Mouse (Mus musculus): ENCODE results near the gene Dtl. TPM values are rescaled to one million over a fixed set of nuclear protein-coding genes. Genes with fewer than 3 reads are reported as not detected.

Dtl gene
- polyA plus RNA-seq, 2 experiments: 30.0 to 42.9 TPM

- Histone ChIP-seq H3K27me3 (ENCODE audit: control insufficient read depth, insufficient read depth, low read length) (no peaks in the 10 kb centered on the region), H3K4me3 (replicated peaks; ENCODE audit: low read length) (no peak overlapping the region), H3K4me2 (replicated peaks; ENCODE audit: low read depth, low read length, severe bottlenecking) (no peak overlapping the region), H3K27ac (replicated peaks; ENCODE audit: low read depth, low read length) (no peak overlapping the region), H3K36me3 (ENCODE audit: control insufficient read depth, insufficient read depth, low read length) (peaks cover 95% of the 10 kb centered on the region), H3K9ac (ENCODE audit: low read depth, low read length, severe bottlenecking) (no peak overlapping the region), H3K9me3 (ENCODE audit: control insufficient read depth, low read length) (no peaks in the 10 kb centered on the region), H3K4me1 (ENCODE audit: control insufficient read depth, insufficient read depth, low read length) (no peaks in the 10 kb centered on the region)
- 92% methylated on average over 12 of the region's 12 CpGs for WGBS
- ATAC-seq (ENCODE audit: low FRiP score, low read depth) (no peak), DNase-seq (ENCODE audit: low spot score) (no peak)
- TF ChIP-seq POLR2A (IDR thresholded peaks at IDR 0.05; ENCODE audit: borderline replicate concordance, extremely low read depth, insufficient read depth, insufficient read length): no peak
Measured at GRCm38 (mm10) chr1:191618067-191618766, 42.9 kb upstream of the Dtl start.

- no peak overlapping the region for H3K4me2 ChIP-seq (replicated peaks; ENCODE audit: low read depth, low read length, severe bottlenecking)
- WGBS: 89% methylated on average over 3 of the region's 3 CpGs
- no peak for ATAC-seq (ENCODE audit: low FRiP score, low read depth)
- no peaks in the 10 kb centered on the region for H3K4me1 ChIP-seq (ENCODE audit: control insufficient read depth, insufficient read depth, low read length)
- H3K36me3 ChIP-seq (ENCODE audit: control insufficient read depth, insufficient read depth, low read length): peaks cover 96% of the 10 kb centered on the region
- no peak for DNase-seq (ENCODE audit: low spot score)
- no peak for TF ChIP-seq POLR2A (IDR thresholded peaks at IDR 0.05; ENCODE audit: borderline replicate concordance, extremely low read depth, insufficient read depth, insufficient read length)
- no peak overlapping the region for H3K27ac ChIP-seq (replicated peaks; ENCODE audit: low read depth, low read length)
- H3K4me3 ChIP-seq (replicated peaks; ENCODE audit: low read length): no peak overlapping the region
- H3K9ac ChIP-seq (ENCODE audit: low read depth, low read length, severe bottlenecking): no peak overlapping the region
- no peaks in the 10 kb centered on the region for H3K27me3 ChIP-seq (ENCODE audit: control insufficient read depth, insufficient read depth, low read length)
- H3K9me3 ChIP-seq (ENCODE audit: control insufficient read depth, low read length): no peaks in the 10 kb centered on the region
Measured at GRCm38 (mm10) chr1:191617589-191617988, 42.2 kb upstream of the Dtl start.

- DNase-seq (ENCODE audit: low spot score) (no peak), ATAC-seq (ENCODE audit: low FRiP score, low read depth) (no peak)
- Histone ChIP-seq H3K27me3 (ENCODE audit: control insufficient read depth, insufficient read depth, low read length) (no peaks in the 10 kb centered on the region), H3K4me2 (replicated peaks; ENCODE audit: low read depth, low read length, severe bottlenecking) (no peak overlapping the region), H3K4me3 (replicated peaks; ENCODE audit: low read length) (no peak overlapping the region), H3K4me1 (ENCODE audit: control insufficient read depth, insufficient read depth, low read length) (no peaks in the 10 kb centered on the region), H3K36me3 (ENCODE audit: control insufficient read depth, insufficient read depth, low read length) (peaks cover 94% of the 10 kb centered on the region), H3K9me3 (ENCODE audit: control insufficient read depth, low read length) (no peaks in the 10 kb centered on the region), H3K27ac (replicated peaks; ENCODE audit: low read depth, low read length) (no peak overlapping the region), H3K9ac (ENCODE audit: low read depth, low read length, severe bottlenecking) (no peak overlapping the region)
- no peak for TF ChIP-seq POLR2A (IDR thresholded peaks at IDR 0.05; ENCODE audit: borderline replicate concordance, extremely low read depth, insufficient read depth, insufficient read length)
- 91% methylated on average over 8 of the region's 8 CpGs for WGBS
Measured at GRCm38 (mm10) chr1:191616245-191616644, 40.9 kb upstream of the Dtl start.

- no peak for TF ChIP-seq POLR2A (IDR thresholded peaks at IDR 0.05; ENCODE audit: borderline replicate concordance, extremely low read depth, insufficient read depth, insufficient read length)
- H3K27me3 ChIP-seq (ENCODE audit: control insufficient read depth, insufficient read depth, low read length): no peaks in the 10 kb centered on the region
- DNase-seq (ENCODE audit: low spot score) (no peak), ATAC-seq (ENCODE audit: low FRiP score, low read depth) (no peak)
- no peak overlapping the region for H3K9ac ChIP-seq (ENCODE audit: low read depth, low read length, severe bottlenecking)
- no peak overlapping the region for H3K27ac ChIP-seq (replicated peaks; ENCODE audit: low read depth, low read length)
- no peaks in the 10 kb centered on the region for H3K4me1 ChIP-seq (ENCODE audit: control insufficient read depth, insufficient read depth, low read length)
- H3K36me3 ChIP-seq (ENCODE audit: control insufficient read depth, insufficient read depth, low read length): peaks cover 92% of the 10 kb centered on the region
- no peak overlapping the region for H3K4me3 ChIP-seq (replicated peaks; ENCODE audit: low read length)
- WGBS: 90% methylated on average over 16 of the region's 16 CpGs
- H3K9me3 ChIP-seq (ENCODE audit: control insufficient read depth, low read length): no peaks in the 10 kb centered on the region
- H3K4me2 ChIP-seq (replicated peaks; ENCODE audit: low read depth, low read length, severe bottlenecking): no peak overlapping the region
Measured at GRCm38 (mm10) chr1:191612877-191613276, 37.5 kb upstream of the Dtl start.

GRCm38 (mm10) chr1:191611686-191612085 is 36.3 kb upstream of the Dtl start:
- Histone ChIP-seq H3K27me3 (ENCODE audit: control insufficient read depth, insufficient read depth, low read length) (no peaks in the 10 kb centered on the region), H3K4me2 (replicated peaks; ENCODE audit: low read depth, low read length, severe bottlenecking) (no peak overlapping the region), H3K9me3 (ENCODE audit: control insufficient read depth, low read length) (no peaks in the 10 kb centered on the region), H3K27ac (replicated peaks; ENCODE audit: low read depth, low read length) (no peak overlapping the region), H3K4me3 (replicated peaks; ENCODE audit: low read length) (no peak overlapping the region), H3K4me1 (ENCODE audit: control insufficient read depth, insufficient read depth, low read length) (no peaks in the 10 kb centered on the region), H3K9ac (ENCODE audit: low read depth, low read length, severe bottlenecking) (no peak overlapping the region), H3K36me3 (ENCODE audit: control insufficient read depth, insufficient read depth, low read length) (peaks cover 92% of the 10 kb centered on the region)
- 88% methylated on average over 9 of the region's 9 CpGs for whole genome bisulfite sequencing
- TF ChIP-seq POLR2A (IDR thresholded peaks at IDR 0.05; ENCODE audit: borderline replicate concordance, extremely low read depth, insufficient read depth, insufficient read length): no peak
- DNase-seq (ENCODE audit: low spot score): no peak
- no peak for ATAC-seq (ENCODE audit: low FRiP score, low read depth)

Data from limb, embryonic 14.5 days (tissue).